Mouse (Mus musculus) monocyte, adult 2 months (primary cell): ENCODE measurements around the gene Skap1.
"Not testable (repeated sequence)": the region's sequence is repeated elsewhere in the genome, so short reads cannot be mapped to it uniquely, and the experiment has no call there.

Experiments
- DNase-seq, 2 experiments: peaks; one replicate each; pipeline ENCODE4 v3.0.0; 2022; ENCODE audit warnings: low spot score in 2 of 2, low read depth in 1 of 2

The Skap1 gene

GRCm38 (mm10) chr11:96692250-96692649, 227.9 kb downstream of the Skap1 start:
- no peak for DNase-seq

- no peak for DNase-seq
These were observed 229.0 kb downstream of the Skap1 start for GRCm38 (mm10) chr11:96693360-96693759.

- DNase-seq: no peak
These were observed 230.4 kb downstream of the Skap1 start for GRCm38 (mm10) chr11:96694774-96695173.

GRCm38 (mm10) chr11:96696168-96696727, 231.9 kb downstream of the Skap1 start:
- no peak for DNase-seq

- DNase-seq: no peak
These were observed 232.6 kb downstream of the Skap1 start for GRCm38 (mm10) chr11:96696842-96697455.

- no peak for DNase-seq
These were observed 233.1 kb downstream of the Skap1 start for GRCm38 (mm10) chr11:96697467-96697866.

- no peak for DNase-seq
These were observed 239.4 kb downstream of the Skap1 start for GRCm38 (mm10) chr11:96703813-96704212.

- DNase-seq: no peak
These were observed 246.9 kb downstream of the Skap1 start for GRCm38 (mm10) chr11:96711268-96711667.

GRCm38 (mm10) chr11:96711670-96712069, 247.3 kb downstream of the Skap1 start:
- DNase-seq: no peak

GRCm38 (mm10) chr11:96713210-96714005, 249.0 kb downstream of the Skap1 start:
- DNase-seq: no peak

GRCm38 (mm10) chr11:96714011-96714410, 249.6 kb downstream of the Skap1 start:
- no peak for DNase-seq

GRCm38 (mm10) chr11:96715168-96715567, 250.8 kb downstream of the Skap1 start:
- DNase-seq: not testable (repeated sequence)

GRCm38 (mm10) chr11:96718609-96719008, 254.2 kb downstream of the Skap1 start:
- no peak for DNase-seq

GRCm38 (mm10) chr11:96725833-96726232, 261.4 kb downstream of the Skap1 start:
- no peak for DNase-seq

- DNase-seq: no peak
These were observed 264.2 kb downstream of the Skap1 start for GRCm38 (mm10) chr11:96728577-96728976.

- no peak for DNase-seq
These were observed 265.1 kb downstream of the Skap1 start for GRCm38 (mm10) chr11:96729462-96729861.

GRCm38 (mm10) chr11:96730327-96730726, 265.9 kb downstream of the Skap1 start:
- no peak for DNase-seq

- no peak for DNase-seq
These were observed 268.3 kb downstream of the Skap1 start for GRCm38 (mm10) chr11:96732657-96733056.

GRCm38 (mm10) chr11:96735908-96736307, 271.5 kb downstream of the Skap1 start:
- DNase-seq: no peak

- DNase-seq: no peak
These were observed 272.0 kb downstream of the Skap1 start for GRCm38 (mm10) chr11:96736361-96736760.

GRCm38 (mm10) chr11:96737673-96738471, 273.5 kb downstream of the Skap1 start:
- DNase-seq: no peak
